Mouse (Mus musculus) stomach, embryonic 15.5 days (tissue): ENCODE data around the gene 1700015G11Rik. TPM values are rescaled to one million over a fixed set of nuclear protein-coding genes. Genes with fewer than 3 reads are reported as not detected.
A peak's percentile ranks its signal among the peaks of the same experiment; 100 is the strongest.

Experiments used
- ATAC-seq: fragments of 200-750 bp; cut with Nextera tagmentation; 2 replicates; pipeline ENCODE4 v1.8.0; 2017; ENCODE audit warnings: low read depth, moderate number of reproducible peaks, moderate TSS enrichment; ENCODE audit not compliant: insufficient read depth, low FRiP score
- H3K27ac ChIP-seq: fragments of 300-500 bp; sonication (generic); 2 replicates; pipeline ENCODE4 v1.5.1; 2015; ENCODE audit warnings: mild to moderate bottlenecking, inconsistent platforms
- H3K27me3 ChIP-seq: fragments of 300-500 bp; sonication (generic); replicated peaks from 2 replicates; pipeline ENCODE4 v1.6.1; 2015; ENCODE audit warnings: inconsistent platforms
- H3K36me3 ChIP-seq: fragments of 300-500 bp; sonication (generic); 2 replicates; pipeline ENCODE4 v1.6.1; 2015; ENCODE audit warnings: inconsistent platforms
- H3K4me1 ChIP-seq: fragments of 300-500 bp; sonication (generic); 2 replicates; pipeline ENCODE4 v1.6.1; 2015; ENCODE audit warnings: inconsistent platforms
- H3K4me2 ChIP-seq: fragments of 300-500 bp; sonication (generic); 2 replicates; pipeline ENCODE4 v1.6.1; 2015; ENCODE audit warnings: mild to moderate bottlenecking, inconsistent platforms
- H3K4me3 ChIP-seq: fragments of 300-500 bp; sonication (generic); replicated peaks from 2 replicates; pipeline ENCODE4 v1.5.1; 2015; ENCODE audit warnings: inconsistent platforms
- H3K9ac ChIP-seq: fragments of 300-500 bp; sonication (generic); 2 replicates; pipeline ENCODE4 v1.6.1; 2015; ENCODE audit warnings: inconsistent platforms
- H3K9me3 ChIP-seq: fragments of 300-500 bp; sonication (generic); 2 replicates; pipeline ENCODE4 v1.6.1; 2016; ENCODE audit warnings: inconsistent platforms
- WGBS: fragments of 180-500 bp; shearing (Covaris S2); methylation state at CpG from one replicate; pipeline ENCODE4 v1.1.7; 2015; 5-methylcytosine and 5-hydroxymethylcytosine counted together
- polyA plus RNA-seq: library from polyadenylated mRNA; unstranded; fragments of >200 nt; fragmentation: Nextera tagmentation; extraction: Ambion mirVana; gene quantifications from 2 replicates; pipeline ENCODE4 v1.2.1, GENCODE M21; 2015

The 1700015G11Rik gene
- polyA plus RNA-seq = not detected in 2 replicates

DNA sequence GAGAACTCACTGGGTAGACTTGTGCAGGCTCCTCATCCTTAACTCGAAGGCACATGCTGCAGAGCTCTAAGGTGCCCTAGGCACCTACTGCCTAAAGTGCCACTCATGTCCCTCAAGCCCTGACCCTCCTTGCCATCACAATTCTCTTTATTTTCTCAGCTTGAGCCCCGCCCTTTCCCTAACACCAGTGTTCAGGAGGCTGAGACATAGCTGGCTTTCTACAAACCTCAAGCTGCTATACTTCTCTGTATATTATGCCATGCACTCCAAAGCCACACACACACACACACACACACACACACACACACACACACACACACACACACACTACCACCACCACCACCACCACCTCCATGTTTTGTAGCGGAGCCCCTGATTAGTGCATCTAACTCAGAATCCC is at the start of gene 1700015G11Rik:
1700015G11Rik (minus strand) TSS at position 101 of the 400 bp plus-strand sequence.
- no peak for ATAC-seq
- H3K4me3 ChIP-seq = no peak within 1 kb of the TSS
- H3K9ac ChIP-seq = no peak within 1 kb of the TSS
- 85% methylated on average over 3 of the region's 3 CpGs for WGBS
- H3K36me3 ChIP-seq = no peaks in the 10 kb centered on the region
- no peak within 1 kb of the TSS for H3K27ac ChIP-seq
- H3K27me3 ChIP-seq = no peaks in the 10 kb centered on the region
- H3K9me3 ChIP-seq = no peaks in the 10 kb centered on the region
- H3K4me1 ChIP-seq = no peaks in the 10 kb centered on the region
- no peak within 1 kb of the TSS for H3K4me2 ChIP-seq

DNA sequence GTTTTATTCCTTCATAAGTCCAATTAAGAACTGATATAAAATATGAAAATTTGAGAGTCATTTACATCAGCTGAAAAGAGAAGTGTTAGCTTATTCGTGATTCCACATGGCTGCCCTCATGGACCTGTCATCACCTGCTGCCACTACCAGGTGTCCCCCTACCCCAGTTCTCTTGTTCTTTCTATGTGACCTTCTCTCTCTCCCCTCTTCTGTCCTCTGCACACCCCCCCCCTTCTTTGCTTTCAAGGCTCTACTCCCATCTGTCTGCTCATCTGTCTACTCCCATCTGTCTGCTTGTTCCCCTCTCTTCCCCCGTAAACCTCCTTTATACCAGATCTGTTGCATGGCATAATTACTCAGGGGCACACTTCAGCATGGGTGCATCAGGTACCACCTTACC is 41.4 kb upstream of the 1700015G11Rik start:
- Histone ChIP-seq H3K27me3 (no peaks in the 10 kb centered on the region), H3K36me3 (no peaks in the 10 kb centered on the region), H3K27ac (no peak overlapping the region), H3K4me2 (no peak overlapping the region), H3K4me3 (no peak overlapping the region), H3K9me3 (no peaks in the 10 kb centered on the region), H3K4me1 (no peaks in the 10 kb centered on the region), H3K9ac (no peak overlapping the region)
- ATAC-seq = no peak
- WGBS = 77% methylated on average over 2 of the region's 2 CpGs

DNA sequence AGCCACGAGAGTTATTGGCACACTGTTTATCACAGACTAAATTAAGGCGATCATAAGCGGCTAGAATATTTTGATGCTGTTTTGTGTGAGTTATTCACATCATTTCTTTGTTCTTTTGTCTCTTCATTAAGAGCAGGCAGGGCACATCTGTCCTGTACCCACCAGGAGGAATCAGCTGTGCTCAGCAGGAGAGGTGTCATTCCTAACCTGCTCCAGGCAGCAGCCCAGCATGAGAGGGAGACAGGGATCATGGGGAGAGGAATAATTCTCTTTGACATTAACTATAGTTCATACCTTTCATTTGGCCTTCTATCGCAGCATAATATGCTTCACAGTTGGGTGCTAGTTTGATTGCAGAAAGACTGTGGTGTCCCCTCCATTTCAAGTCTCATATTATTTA is 40.7 kb upstream of the 1700015G11Rik start:
- no peak overlapping the region for H3K4me3 ChIP-seq
- ATAC-seq = no peak
- H3K9ac ChIP-seq = no peak overlapping the region
- H3K4me2 ChIP-seq = no peak overlapping the region
- H3K27me3 ChIP-seq = no peaks in the 10 kb centered on the region
- no peaks in the 10 kb centered on the region for H3K36me3 ChIP-seq
- H3K4me1 ChIP-seq = no peaks in the 10 kb centered on the region
- no peaks in the 10 kb centered on the region for H3K9me3 ChIP-seq
- 59% methylated on average over 4 of the region's 4 CpGs for WGBS
- H3K27ac ChIP-seq = no peak overlapping the region

- 50% methylated on average over 2 of the region's 2 CpGs for WGBS
Observed at GRCm38 (mm10) chr7:52055831-52056230, 40.3 kb upstream of the 1700015G11Rik start.

DNA sequence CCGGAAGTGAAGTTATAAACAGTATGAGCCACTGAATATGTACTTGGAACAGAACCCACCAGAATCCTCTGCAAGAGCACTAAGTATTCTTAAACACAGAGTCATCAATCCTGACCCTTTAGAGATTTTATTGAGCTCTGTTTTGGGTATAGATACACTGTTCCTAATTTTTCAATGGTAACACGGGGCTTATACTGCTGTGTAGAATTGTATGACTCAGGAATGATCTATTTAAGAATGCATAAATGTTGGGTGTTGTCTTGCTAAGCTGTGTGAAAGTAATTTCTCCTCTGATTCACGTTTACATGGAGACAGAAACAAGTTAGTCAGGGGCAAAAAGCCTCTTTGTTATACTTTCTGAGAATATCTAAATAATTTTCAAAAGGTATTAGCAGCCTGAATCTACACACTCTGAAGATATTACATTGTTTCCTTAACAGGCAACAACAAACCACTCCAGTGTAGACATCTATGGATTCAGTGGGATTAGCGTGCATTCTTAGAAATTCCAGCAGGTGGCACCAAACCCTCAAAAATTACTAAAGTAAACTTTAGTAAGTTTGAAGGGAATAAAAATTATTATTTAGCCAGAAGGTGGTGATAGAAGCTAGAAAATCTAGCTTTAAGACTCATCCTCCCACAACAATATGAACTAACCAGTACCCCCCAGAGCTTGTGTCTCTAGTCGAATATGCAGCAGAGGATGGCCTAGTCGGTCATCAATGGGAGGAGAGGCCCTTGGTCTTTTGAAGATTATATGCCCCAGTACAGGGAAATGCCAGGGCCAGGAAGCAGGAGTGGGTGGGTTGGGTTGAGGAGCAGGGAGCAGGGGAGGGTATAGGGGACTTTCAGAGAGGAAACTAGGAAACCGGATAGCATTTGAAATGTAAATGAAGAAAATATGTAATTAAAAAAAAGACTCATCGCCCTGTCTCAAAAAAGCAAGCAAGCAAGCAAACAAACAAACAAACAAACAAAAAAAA is 22.4 kb upstream of the 1700015G11Rik start:
- no peak overlapping the region for H3K27ac ChIP-seq
- H3K4me2 ChIP-seq = no peak overlapping the region
- 40% methylated on average over 8 of the region's 8 CpGs for WGBS
- no peaks in the 10 kb centered on the region for H3K4me1 ChIP-seq
- H3K27me3 ChIP-seq = no peaks in the 10 kb centered on the region
- no peak overlapping the region for H3K4me3 ChIP-seq
- no peak overlapping the region for H3K9ac ChIP-seq
- H3K36me3 ChIP-seq = no peaks in the 10 kb centered on the region
- no peaks in the 10 kb centered on the region for H3K9me3 ChIP-seq
- no peak for ATAC-seq

More at GRCm38 (mm10) chr7:52055831-52056230, 40.3 kb upstream of the 1700015G11Rik start:
- Histone ChIP-seq H3K9me3 (no peaks in the 10 kb centered on the region), H3K4me1 (no peaks in the 10 kb centered on the region), H3K27ac (no peak overlapping the region), H3K4me2 (no peak overlapping the region), H3K4me3 (no peak overlapping the region), H3K36me3 (no peaks in the 10 kb centered on the region), H3K27me3 (no peaks in the 10 kb centered on the region), H3K9ac (no peak overlapping the region)
- ATAC-seq = no peak

GRCm38 (mm10) chr7:52024050-52024626 is 8.6 kb upstream of the 1700015G11Rik start:
- H3K27ac ChIP-seq = no peak overlapping the region
- WGBS = 86% methylated on average over 5 of the region's 5 CpGs
- H3K4me1 ChIP-seq = no peaks in the 10 kb centered on the region
- H3K4me2 ChIP-seq = no peak overlapping the region
- H3K4me3 ChIP-seq = no peak overlapping the region
- H3K9ac ChIP-seq = no peak overlapping the region
- H3K9me3 ChIP-seq = no peaks in the 10 kb centered on the region
- no peaks in the 10 kb centered on the region for H3K27me3 ChIP-seq
- H3K36me3 ChIP-seq = no peaks in the 10 kb centered on the region
- ATAC-seq = no peak

GRCm38 (mm10) chr7:52022039-52022438 is 6.5 kb upstream of the 1700015G11Rik start:
- ATAC-seq = no peak
- Histone ChIP-seq H3K27ac (no peak overlapping the region), H3K36me3 (no peaks in the 10 kb centered on the region), H3K27me3 (no peaks in the 10 kb centered on the region), H3K9me3 (no peaks in the 10 kb centered on the region), H3K4me1 (no peaks in the 10 kb centered on the region), H3K4me3 (no peak overlapping the region), H3K9ac (no peak overlapping the region), H3K4me2 (no peak overlapping the region)
- WGBS = 82% methylated on average over 4 of the region's 4 CpGs

- no peaks in the 10 kb centered on the region for H3K4me1 ChIP-seq
- no peak overlapping the region for H3K4me2 ChIP-seq
- no peak overlapping the region for H3K4me3 ChIP-seq
- 69% methylated on average over 1 of the region's 1 CpGs for WGBS
- H3K27ac ChIP-seq = no peak overlapping the region
- H3K9ac ChIP-seq = no peak overlapping the region
- no peaks in the 10 kb centered on the region for H3K36me3 ChIP-seq
- no peaks in the 10 kb centered on the region for H3K9me3 ChIP-seq
- no peak for ATAC-seq
- H3K27me3 ChIP-seq = no peaks in the 10 kb centered on the region
Observed at GRCm38 (mm10) chr7:52015180-52015579, 348 bp downstream of the 1700015G11Rik start.

GRCm38 (mm10) chr7:52013457-52013856 is 2.1 kb downstream of the 1700015G11Rik start:
- H3K27me3 ChIP-seq = no peaks in the 10 kb centered on the region
- no peaks in the 10 kb centered on the region for H3K9me3 ChIP-seq
- ATAC-seq = no peak
- no peak overlapping the region for H3K4me2 ChIP-seq
- no peaks in the 10 kb centered on the region for H3K36me3 ChIP-seq
- no peak overlapping the region for H3K9ac ChIP-seq
- 70% methylated on average over 7 of the region's 7 CpGs for WGBS
- H3K4me3 ChIP-seq = no peak overlapping the region
- no peaks in the 10 kb centered on the region for H3K4me1 ChIP-seq
- H3K27ac ChIP-seq = no peak overlapping the region

DNA sequence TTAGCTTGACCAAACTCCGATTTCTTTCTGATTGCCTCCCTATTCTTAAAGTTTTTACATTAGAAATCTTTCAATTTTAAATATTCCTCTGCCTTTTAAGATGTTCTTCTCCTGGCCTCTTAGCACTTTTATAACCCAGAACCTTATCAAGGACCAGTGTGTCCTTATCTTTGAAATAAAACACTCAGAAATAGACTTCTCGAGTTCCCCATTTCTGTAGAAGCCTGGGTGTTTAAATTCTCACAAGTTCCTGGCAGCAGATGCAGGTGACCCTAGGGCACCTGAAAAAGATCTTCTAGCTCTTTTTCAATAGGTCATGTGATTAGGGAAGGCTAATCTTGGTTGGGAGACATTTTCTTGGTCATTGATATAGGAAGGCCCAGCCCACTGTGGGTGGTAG is 8.4 kb downstream of the 1700015G11Rik start:
- 70% methylated on average over 2 of the region's 2 CpGs for WGBS
- no peak overlapping the region for H3K27ac ChIP-seq

GRCm38 (mm10) chr7:52006296-52006630 is 9.3 kb downstream of the 1700015G11Rik start:
- WGBS = 0% methylated on average over 9 of the region's 9 CpGs

More for the DNA sequence above, 8.4 kb downstream of the 1700015G11Rik start:
- Histone ChIP-seq H3K4me2 (no peak overlapping the region), H3K9me3 (no peaks in the 10 kb centered on the region), H3K36me3 (no peaks in the 10 kb centered on the region), H3K4me3 (no peak overlapping the region), H3K27me3 (no peaks in the 10 kb centered on the region), H3K9ac (no peak overlapping the region), H3K4me1 (no peaks in the 10 kb centered on the region)
- ATAC-seq = no peak

More at GRCm38 (mm10) chr7:52006296-52006630, 9.3 kb downstream of the 1700015G11Rik start:
- no peak for ATAC-seq
- peak overlapping the region; percentile 77 for H3K27ac ChIP-seq
- H3K9me3 ChIP-seq = no peaks in the 10 kb centered on the region
- peak overlapping the region; percentile 57 for H3K4me3 ChIP-seq
- H3K36me3 ChIP-seq = no peaks in the 10 kb centered on the region
- no peak overlapping the region for H3K9ac ChIP-seq
- no peaks in the 10 kb centered on the region for H3K27me3 ChIP-seq
- peak overlapping the region; percentile 73 for H3K4me2 ChIP-seq
- H3K4me1 ChIP-seq = no peaks in the 10 kb centered on the region
